Mouse (Mus musculus): Measurements from ENCODE around the gene Top2a. TPM values are rescaled to one million over a fixed set of nuclear protein-coding genes. Genes with fewer than 3 reads are reported as not detected.

Gene Top2a
- total RNA-seq, 1 experiment from 2014 or later = 2.9 TPM

DNA sequence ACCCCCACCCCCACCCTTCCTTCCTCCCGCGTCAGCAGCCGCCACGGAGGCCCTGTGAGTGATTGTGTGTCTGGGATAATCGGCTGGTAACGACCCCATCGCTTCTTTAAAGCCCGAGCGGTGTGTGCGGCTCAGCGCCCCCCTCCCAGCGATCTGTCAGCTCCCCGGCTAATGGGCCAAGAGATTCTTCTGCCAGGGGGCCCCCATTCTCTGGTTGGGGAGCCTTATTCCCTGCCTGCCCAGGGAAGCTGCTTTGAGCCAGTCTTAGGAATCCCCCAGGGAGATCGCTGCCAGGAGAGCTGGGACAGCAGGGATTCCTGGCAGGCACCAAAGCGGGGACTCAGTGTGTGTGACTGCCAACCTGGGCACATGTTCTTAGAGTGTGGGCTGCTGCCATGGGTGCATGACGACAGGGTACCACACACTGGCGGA lies 54.5 kb downstream of the Top2a start:
- ATAC-seq (ENCODE audit: extremely low read depth, insufficient number of reproducible peaks, low FRiP score, poor library complexity, severe bottlenecking) = no peak

DNA sequence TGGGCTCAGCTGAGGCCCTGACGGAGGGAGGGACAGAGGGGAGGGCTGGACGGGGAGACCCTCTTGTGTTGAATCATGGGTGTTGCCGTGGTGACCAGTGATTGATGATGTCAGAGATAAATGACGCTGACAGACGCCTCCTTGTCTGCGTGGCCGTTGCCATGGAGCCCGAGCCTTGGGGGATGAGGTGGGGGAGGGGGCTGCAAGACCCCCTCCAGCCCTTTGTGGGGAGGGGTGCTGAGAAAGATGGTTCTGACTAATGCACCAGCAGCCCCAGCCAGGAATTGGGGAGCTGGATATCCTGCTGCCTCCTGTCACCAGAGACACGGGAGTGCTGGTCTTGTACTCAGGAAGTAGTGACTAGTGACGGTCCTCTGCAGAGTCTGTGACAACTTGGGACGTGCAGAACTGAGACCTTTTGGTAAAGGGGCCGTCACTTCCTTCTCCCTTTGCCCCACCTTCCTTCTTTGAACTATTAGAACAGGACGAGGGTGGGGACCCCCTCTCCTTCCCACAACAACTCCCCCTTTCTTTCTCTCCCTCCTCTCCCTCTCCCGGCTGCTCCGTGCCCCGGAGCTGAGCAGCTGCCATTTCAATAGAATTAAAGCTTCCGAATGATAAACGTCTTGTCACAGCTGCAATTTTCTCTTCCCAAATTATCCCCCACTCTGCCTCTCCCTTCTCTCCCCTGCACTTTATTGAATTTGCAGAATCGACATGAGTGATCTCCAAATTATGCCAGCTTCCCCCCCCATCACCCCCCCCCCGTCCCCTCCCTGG lies 55.1 kb downstream of the Top2a start:
- no peak for ATAC-seq (ENCODE audit: extremely low read depth, insufficient number of reproducible peaks, low FRiP score, poor library complexity, severe bottlenecking)

DNA sequence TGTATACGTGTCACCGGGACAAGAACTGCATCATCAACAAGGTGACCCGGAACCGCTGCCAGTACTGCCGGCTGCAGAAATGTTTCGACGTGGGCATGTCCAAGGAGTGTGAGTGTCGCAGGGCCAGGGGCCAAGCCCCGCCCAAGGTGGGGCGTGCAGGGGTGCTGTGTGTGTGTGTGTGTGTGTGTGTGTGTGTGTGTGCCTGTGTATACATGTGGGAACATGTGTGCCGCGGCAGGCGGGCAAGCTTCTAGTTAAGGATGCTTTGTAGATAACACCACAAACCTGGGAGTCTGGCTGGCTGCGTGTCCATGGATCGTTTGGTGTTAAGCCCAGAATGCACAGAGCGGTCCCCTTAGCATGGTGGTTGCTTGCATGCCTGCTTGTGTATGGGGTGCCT lies 55.9 kb downstream of the Top2a start:
- no peak for ATAC-seq (ENCODE audit: extremely low read depth, insufficient number of reproducible peaks, low FRiP score, poor library complexity, severe bottlenecking)

DNA sequence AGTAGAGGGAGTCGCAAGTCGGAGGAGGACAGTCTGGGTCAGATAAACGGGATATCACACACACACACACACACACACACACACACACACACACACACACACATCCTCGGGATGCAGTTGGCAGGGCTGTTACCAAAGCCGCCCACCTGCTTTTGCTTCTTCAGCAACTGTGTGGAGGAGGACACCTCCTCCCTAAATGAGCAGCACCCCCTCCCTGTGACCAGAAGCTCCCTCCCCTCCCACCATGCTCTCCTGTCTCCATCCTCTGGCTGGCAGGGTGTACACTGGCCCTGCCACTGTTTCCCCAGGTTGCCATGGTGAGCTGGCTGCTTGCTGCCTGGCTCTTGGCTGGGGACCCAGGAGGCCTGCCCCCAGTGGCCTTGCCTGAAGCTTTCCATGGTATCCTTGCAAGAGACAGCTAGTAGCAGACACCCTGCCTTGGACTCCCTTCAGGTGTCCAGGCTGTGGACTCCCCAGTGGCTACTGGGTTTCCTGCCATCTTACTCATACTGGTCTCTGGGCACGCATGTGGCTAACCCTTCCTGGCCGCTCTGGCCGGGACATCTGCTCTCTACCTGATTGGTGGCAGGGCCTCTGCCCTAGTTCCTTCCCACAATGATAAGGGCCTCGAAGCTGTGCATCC lies 57.4 kb downstream of the Top2a start:
- ATAC-seq (ENCODE audit: extremely low read depth, insufficient number of reproducible peaks, low FRiP score, poor library complexity, severe bottlenecking) = no peak

DNA sequence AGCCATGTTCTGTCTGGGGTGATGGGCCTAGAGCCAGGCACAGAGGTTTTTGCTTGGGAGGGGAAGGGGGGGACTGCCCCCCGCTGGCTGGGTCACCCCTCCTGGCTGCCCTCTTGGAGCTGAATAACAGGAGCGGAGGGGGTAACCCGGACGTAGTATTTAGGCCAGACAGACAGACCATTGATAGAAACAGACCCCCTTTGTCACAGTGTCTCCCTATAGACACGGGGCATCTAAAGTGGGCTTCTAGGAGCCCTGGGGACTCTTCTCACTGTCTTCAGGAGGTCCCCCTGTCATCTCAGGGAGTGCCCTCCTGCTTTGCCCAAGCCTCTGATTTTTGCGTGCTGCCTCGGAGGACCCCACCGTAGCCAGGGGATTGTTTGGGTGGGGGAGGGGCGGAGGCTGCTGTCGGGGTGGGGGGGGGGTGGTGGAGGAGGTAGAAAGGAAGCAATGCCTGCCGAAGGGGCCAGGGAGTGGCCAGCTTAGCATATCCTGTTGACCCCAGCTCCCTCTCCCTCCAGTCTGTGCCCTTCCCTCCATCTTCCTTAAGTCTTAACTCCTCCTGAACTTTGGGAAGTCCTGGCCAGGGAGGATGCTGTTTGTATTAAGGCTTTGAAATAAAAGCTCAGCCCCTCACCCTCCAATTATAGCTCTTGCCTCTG lies 58.4 kb downstream of the Top2a start:
- no peak for ATAC-seq (ENCODE audit: extremely low read depth, insufficient number of reproducible peaks, low FRiP score, poor library complexity, severe bottlenecking)

DNA sequence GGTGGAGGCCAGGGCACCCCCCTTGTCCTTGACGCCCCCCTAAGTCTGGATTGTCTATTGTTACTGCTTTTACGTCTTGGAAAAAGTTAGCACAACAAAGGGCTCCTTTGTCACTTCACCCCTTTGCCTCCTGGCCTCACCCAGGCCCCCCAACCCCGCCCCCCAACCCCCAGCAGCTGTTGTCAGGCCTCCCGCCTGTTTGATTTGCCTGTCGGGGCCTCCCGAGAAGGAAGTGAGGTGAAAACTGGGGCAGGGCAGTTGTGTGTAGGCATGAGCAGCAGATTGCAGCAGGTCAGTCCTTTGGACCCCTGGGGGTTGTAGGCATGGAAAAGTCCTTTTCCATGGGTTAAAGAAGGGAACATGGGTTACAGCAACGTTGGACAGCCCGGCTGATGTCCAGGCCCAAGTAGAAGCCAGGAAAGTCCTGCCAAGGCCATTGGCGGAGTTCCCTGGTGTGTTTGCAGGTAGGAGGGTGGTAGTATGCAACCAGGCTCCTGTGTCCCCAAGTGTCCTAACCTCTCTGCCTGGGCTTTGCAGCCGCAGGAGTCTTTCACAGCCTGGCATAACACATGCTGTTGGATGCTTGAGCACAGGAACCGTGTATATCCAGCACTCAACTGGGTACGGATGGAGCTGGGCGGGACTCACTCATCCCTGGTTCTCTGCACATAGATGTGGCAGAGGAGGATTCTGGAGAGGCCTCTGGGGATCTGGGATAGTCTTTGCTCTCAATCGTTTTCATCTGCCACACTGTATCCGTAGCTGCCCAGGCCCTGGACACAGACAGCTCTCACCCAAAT lies 59.2 kb downstream of the Top2a start:
- ATAC-seq (ENCODE audit: extremely low read depth, insufficient number of reproducible peaks, low FRiP score, poor library complexity, severe bottlenecking) = no peak

DNA sequence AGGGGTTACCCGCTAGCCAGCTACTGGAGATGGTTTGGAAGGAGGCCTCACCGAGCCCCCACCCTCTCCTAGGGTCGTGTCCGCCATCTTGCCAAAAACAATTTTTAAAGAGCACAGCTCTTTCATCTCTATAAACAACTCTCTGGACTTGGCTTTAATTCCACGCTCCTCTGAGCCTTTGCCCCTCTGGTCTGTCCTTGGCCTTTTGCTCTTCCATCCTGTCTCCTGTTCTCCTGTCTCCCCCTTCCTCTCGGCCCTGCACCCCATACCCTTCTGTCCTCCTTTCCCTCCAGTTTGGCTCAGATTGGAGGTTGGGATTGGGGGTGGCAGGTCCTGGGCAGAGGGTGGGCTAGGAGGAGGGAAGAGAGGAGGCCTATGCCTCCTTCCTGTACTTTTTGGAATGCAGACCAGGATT lies 59.8 kb downstream of the Top2a start:
- no peak for ATAC-seq (ENCODE audit: extremely low read depth, insufficient number of reproducible peaks, low FRiP score, poor library complexity, severe bottlenecking)

DNA sequence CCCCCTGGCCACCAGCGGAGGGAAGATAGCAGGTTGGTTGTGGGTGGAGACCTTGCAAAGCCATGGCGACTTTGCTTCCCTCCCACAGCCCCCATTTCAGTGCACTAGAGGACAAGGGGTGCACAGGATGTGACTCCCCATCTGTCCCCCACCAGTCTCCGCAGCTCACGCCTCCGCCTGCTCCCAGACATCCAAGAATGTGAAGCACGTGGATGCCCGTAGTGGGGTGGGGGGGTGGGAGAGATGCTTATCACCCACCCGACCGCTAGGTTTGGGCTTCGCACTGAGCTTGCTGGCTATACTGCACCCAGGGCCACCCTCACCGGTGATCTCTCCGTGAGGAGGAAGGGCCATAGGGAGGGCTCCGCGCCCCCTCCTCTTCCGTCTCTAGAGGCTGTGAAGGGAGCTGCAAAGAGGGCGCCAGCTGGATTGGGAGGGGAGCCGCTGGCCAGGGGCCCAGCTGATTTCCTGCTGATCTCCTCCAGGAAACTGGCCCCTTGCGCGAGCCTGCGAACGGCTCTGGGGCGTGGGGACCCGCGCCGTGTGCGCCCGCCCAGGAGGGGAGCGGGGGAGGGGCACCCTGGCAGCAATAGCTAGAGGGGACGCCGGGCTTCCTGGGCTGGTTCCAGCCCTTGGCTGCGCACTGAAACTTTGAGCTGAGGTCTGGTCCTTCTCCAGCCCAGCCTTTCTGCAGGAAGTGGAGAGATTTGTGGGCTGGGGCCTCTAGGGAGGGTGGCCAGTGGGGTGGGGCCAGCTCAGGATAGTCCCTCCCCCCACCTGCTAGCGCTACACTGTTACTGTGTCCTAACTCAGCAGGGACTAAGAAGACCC lies 60.6 kb downstream of the Top2a start:
- peak; percentile 47 for ATAC-seq (ENCODE audit: extremely low read depth, insufficient number of reproducible peaks, low FRiP score, poor library complexity, severe bottlenecking)

DNA sequence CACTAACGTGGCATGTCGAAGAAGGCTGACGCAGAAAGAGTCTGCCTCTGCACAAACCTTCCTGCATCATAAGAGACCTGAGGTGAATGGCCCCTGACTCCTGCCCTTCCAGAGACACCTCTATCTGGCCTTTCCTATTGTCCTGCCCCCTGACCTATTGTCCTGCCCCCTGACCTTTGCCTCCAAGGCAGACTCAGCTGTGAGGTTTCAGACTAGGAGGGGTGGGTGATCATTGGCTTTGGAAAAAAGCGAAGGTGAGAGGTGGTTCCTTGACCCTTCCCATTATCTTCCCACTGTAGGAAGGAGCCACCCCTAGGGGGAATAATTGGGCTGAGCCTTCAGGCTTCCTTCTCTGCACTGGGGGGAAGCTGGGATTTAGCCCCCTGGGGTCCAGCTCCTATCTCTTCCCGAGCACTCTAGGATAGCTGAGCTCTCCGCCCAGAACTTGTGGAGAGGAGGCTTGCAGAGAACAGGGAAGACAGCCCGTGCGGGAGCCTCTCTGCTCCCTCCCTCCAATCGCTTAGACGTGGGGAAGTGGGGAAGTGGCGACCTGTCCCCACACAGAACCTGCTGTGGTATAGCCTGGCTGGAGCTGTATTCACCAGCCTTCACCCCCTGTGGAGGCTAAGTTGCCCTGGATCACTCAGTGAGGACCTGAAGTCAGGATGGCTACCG lies 61.4 kb downstream of the Top2a start:
- ATAC-seq (ENCODE audit: extremely low read depth, insufficient number of reproducible peaks, low FRiP score, poor library complexity, severe bottlenecking) = no peak

DNA sequence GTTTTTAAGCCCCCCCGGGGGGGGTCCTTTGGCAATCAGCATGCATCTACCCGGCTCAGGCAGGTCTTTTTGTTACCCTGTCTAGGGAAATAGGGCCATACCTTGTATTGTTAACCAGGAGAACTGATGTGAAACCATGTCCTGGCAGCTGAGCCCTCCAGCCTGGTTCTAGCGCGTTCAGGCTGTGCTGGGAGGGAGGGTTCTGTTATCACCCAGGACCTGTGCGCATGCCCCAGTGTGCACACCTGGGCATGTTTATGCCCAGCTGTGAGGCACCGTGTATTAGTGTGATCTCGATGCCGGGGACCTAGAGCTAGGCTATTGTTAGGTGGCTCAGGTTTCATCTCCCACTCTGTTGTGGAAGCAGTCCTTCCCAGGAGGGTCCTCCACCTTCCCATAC lies 62.2 kb downstream of the Top2a start:
- ATAC-seq (ENCODE audit: extremely low read depth, insufficient number of reproducible peaks, low FRiP score, poor library complexity, severe bottlenecking) = no peak

DNA sequence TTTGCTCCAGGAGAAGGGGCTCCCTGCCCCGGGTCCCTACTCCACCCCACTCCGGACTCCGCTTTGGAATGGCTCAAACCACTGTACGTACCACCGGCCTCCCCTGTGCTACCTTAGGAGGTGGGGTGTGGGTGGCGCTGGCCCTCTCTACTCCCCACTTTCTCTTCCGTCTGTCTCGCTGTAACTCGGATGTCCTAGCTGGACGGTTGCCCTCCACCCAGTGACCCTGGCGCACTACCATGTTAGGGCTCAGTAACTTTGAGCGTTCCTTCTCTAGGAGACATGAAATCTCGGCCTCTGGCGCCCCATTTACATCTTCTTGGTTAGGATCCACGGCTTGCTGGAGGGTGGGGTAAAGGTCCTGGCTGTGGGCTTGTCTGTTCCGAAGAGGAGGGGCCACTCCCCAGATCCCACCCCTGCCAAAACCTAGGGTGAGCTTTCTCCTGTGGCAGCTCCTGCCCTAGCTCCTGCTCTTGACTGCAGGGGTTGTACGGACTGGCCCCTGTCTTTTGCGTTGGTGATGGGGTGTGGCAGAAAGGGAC lies 62.9 kb downstream of the Top2a start:
- no peak for ATAC-seq (ENCODE audit: extremely low read depth, insufficient number of reproducible peaks, low FRiP score, poor library complexity, severe bottlenecking)

DNA sequence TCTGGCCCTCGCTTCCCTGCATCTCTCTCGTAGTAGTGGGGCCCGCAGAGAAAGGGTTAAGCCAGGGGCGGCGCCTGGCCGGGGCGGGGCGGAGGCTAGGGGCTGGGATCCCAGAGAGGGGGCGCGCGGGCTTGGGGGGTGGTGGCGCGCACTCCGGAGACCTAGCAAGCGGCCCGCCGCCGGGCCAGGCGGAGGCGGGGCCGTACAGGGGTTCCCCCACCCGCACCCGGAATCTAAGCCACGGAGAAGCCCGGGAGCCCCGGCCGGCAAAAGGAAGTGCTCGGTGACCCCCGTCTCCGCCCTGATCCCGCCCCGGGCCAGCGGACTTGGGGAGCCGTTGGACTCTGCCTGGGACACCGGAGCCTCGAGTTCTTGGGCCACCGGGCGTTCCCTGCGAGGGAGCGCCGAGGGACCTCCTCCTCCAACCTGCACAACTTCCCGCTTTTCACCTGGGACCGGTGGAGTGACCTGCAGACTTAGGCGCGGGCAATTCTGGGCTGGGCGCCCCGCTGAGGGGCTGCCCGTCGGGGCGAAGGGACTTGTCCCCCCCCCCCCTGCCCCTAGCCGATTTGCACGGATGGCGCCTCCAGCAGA lies 63.6 kb downstream of the Top2a start:
- ATAC-seq (ENCODE audit: extremely low read depth, insufficient number of reproducible peaks, low FRiP score, poor library complexity, severe bottlenecking) = no peak

DNA sequence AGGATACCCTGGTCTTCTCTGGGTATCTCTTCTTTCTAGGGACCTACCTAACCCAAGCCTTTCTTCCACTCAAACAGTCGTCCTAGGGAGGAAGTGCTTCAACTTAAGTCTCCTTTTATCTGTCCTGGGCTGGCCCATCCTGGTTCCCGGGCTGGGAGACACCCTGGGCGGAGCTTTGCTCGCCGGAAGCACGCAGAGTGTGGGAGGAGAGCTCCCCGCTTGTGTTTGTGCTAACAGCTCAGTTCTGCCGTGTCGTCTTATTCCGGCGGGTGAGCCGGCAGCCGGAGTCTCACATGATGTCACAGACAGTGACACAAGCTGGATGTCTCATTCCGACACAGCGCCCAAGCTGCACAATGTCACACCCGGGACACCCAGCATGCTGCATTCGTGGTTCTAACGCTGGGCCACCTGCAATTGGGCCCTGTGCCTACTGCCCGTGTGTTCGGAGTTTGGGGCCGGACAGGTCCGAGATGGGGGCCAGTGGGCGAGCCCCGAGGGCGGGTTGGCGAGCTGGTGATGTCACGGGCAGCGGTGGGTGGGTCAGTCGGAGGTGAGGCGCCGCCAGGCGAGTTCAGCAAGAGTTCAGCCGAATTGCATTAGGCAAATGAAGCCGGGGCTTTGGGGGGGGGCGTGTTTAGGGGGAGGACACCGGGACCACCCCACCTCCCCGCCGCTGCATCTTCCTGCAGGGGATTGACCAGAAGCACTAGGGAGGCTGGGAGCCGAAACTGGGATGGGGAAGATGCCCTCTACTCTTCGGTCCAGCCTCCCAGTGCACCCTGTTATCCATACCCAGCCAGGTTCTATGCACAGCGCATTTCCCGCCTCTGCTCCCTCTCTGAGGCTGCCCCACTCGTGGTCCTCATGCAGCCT lies 64.3 kb downstream of the Top2a start:
- ATAC-seq (ENCODE audit: extremely low read depth, insufficient number of reproducible peaks, low FRiP score, poor library complexity, severe bottlenecking) = peak; percentile 63

DNA sequence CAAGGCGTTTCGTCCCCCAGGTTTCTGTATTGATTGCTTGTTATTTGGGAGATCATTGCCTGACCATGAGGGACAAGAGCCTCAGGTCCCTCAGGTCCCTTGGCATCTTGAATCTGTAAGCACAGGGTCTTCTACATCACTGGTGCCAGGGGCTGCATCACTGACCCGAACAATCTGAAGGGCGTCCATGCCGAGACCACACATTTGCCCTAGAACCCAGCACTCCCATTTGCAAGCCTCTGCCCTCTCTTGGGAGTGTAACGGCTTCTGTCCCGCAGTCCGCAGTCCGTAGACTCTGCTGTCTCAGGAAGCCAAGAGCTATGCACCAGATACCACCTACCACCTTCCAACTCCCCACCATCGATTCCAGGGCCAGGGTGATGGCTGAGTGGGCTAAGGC lies 67.6 kb downstream of the Top2a start:
- ATAC-seq (ENCODE audit: extremely low read depth, insufficient number of reproducible peaks, low FRiP score, poor library complexity, severe bottlenecking) = no peak

DNA sequence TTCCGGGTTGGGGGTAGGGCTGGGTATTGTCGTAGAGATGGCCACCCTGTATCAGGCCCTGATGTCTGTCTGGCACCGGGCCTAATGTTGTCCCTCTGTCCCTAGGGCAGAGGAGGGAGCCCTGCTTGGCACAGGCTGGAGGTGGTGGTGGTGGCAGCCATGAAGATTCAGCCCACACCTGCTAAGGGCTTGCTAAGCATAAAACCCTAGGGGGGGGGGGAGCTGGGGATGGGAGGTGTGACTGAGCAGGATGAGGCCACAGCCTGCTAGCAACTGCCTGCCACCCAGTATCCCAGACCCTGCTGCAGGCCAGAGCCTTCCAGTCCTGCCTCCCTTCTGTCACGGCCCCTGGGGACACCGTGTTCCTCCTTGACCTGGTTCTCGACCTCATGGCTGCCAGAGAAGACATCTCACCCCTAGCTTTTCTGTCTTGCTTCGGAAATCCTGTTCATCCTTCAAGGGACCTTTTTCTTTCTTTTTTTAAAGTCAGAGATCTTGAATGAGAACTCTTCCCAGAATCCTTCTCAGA lies 68.2 kb downstream of the Top2a start:
- ATAC-seq (ENCODE audit: extremely low read depth, insufficient number of reproducible peaks, low FRiP score, poor library complexity, severe bottlenecking) = no peak

Data from neutrophil, adult 5-6 weeks (primary cell).